Mouse (Mus musculus): ENCODE results near the gene Klhl33. TPM values are rescaled to one million over a fixed set of nuclear protein-coding genes. Genes with fewer than 3 reads are reported as not detected.
A peak's percentile ranks its signal among the peaks of the same experiment; 100 is the strongest.
"Not testable (repeated sequence)": the region's sequence is repeated elsewhere in the genome, so short reads cannot be mapped to it uniquely, and the experiment has no call there.

Gene Klhl33
- total RNA-seq (2015), result 0.10 TPM in 1 of 2 replicates, not detected in the other
- total RNA-seq (2017), result 0.25 and 0.37 TPM in 2 replicates

- peak; percentile 24; the same call in 1 of the 2 replicates for ATAC-seq (replicated peaks; ENCODE audit: poor library complexity)
These were observed at the start of gene Klhl33 for GRCm38 (mm10) chr14:50897374-50897765. Gene Klhl33, minus strand, starts transcription at chr14:50897507.

DNA sequence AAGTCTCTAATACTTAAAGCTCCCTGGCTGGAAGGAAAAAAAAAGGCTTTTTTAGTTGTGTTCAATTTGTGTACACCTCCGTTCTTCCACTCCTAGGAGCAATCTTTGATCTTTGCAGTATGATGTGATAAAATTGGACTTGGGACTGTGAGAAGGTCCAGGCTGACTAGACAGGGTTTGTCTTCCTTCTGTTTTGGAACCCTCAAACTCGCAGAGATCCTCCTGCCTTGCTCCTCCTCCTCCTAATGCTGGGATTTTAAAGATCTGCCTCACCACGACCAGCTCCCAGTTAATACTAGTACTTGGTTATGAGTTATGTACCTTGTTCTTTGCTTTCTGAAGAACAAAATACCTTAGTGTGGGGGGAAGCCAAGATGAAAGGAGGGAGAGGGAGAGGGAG is 48.2 kb upstream of the Klhl33 start:
- not testable (repeated sequence) for ATAC-seq (replicated peaks; ENCODE audit: poor library complexity)

DNA sequence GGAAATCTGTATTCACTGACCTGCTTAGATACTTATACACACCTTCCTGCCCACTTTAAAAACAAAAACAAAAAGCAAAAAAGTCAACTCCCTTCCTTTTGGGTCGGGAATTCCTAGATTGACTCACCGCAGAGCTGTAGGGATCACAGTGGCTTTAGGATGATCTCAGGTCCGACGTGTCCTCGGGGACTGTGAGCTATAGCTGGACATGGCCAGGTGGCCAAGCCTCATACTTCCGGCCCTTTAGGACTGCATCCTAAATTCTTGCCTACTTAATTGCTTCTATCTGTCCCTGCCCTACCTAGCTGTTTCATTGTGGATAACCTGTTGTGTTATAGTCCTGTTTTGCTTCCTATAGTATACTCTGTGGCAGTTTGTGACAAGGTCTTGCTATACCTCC is 47.8 kb upstream of the Klhl33 start:
- not testable (repeated sequence) for ATAC-seq (replicated peaks; ENCODE audit: poor library complexity)

DNA sequence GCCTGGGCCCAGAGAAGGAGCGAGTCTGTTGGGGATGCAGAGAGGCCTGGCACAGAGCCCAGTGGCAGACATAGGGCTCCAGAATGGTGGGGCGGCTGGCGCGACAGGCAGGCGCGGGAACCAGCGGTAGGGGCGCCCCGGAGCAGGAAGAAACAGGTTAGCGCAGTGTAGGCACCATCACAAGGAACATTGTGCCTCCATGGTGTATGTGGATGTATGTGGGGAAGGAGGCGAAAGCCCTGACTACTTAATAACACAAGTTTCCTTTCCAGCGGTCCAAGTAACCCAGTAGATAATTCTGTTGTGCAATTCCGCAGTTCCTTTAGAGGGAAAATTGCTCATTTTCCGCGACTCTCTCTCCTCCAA is 47.3 kb upstream of the Klhl33 start:
- peak; percentile 69 for ATAC-seq (replicated peaks; ENCODE audit: poor library complexity)

GRCm38 (mm10) chr14:50943932-50944667 is 46.8 kb upstream of the Klhl33 start, which contains the start of gene Gm49342:
Gene Gm49342, plus strand, starts transcription at chr14:50944517.
- ATAC-seq (replicated peaks; ENCODE audit: poor library complexity), result peak; percentile 83

- peak; percentile 83 for ATAC-seq (replicated peaks; ENCODE audit: poor library complexity)
These were observed 41.6 kb upstream of the Klhl33 start for GRCm38 (mm10) chr14:50938940-50939339.

DNA sequence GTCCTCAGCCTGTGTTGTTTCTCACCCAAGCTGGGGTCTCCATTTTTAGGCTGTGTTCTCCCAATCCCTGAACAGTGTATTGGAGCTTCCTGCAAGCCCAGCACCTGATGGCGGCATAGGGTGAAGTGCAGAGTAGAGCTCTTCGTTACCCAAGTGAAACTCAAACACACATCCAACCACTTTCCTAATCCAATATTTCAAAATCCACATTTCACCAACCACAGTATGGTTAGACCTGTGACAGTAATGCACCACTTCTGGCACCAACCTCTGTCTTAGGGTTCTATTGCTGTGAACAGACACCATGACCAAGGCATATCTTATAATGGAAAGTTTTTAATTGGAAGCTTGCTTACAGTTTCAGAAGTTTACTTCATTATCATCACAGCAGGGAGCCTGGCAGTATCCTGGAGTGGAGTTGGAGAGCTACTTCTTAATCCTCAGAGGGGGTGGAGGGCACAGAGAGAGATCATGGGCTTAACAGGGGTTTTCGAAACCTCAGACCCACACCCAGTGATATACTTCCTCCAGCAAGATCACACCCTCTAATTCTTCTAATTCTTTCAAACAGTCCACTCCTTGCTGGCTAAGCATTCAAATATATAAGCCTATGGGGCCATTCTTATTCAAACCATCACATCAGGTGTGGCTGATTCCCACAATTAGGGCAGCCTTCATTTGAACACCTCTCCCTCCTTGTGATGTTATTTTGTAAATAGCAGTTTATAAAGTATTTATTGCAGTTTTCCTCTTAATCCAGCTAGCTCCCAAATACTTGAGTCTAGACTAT is 41.0 kb upstream of the Klhl33 start:
- peak; percentile 62 for ATAC-seq (replicated peaks; ENCODE audit: poor library complexity)

GRCm38 (mm10) chr14:50936649-50937048 is 39.3 kb upstream of the Klhl33 start:
- no peak for ATAC-seq (replicated peaks; ENCODE audit: poor library complexity)

DNA sequence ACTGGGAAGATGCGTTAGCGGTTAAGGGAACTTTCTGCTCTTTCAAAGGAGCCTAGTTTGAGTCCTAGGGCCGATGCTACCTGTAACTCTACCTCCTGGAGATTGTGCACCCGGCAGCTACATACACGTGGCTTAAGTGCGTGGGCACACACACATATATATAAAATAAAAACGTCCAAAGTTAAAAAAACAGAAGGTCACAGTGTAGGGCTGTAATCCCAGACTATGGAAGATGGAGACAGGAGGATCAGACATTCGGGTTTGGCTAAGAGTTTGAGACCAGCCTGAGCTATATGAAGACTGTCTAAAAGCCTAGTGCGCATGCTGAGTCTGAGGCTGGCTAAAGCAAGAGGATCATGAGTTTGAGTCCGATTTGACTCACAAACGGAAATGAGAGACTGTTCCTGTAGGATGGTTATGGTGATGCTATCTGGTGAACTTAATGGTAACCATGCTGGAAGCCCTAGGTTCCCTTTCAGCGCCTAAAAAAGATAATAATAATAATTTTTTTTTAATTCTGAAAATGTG is 34.2 kb upstream of the Klhl33 start:
- ATAC-seq (replicated peaks; ENCODE audit: poor library complexity), result no peak; the same call in 1 of the 2 replicates

- peak; percentile 90 for ATAC-seq (replicated peaks; ENCODE audit: poor library complexity)
These were observed 33.6 kb upstream of the Klhl33 start, which contains the start of the genes Pip4p1 and Pnp for GRCm38 (mm10) chr14:50930754-50931492. Gene Pip4p1, minus strand, starts transcription at chr14:50930856. Gene Pnp, plus strand, starts transcription at chr14:50931082.

- ATAC-seq (replicated peaks; ENCODE audit: poor library complexity), result 0 out of 2 replicates have a peak, but pooled peaks have one; percentile 7
These were observed 33.1 kb upstream of the Klhl33 start for GRCm38 (mm10) chr14:50930377-50930753.

DNA sequence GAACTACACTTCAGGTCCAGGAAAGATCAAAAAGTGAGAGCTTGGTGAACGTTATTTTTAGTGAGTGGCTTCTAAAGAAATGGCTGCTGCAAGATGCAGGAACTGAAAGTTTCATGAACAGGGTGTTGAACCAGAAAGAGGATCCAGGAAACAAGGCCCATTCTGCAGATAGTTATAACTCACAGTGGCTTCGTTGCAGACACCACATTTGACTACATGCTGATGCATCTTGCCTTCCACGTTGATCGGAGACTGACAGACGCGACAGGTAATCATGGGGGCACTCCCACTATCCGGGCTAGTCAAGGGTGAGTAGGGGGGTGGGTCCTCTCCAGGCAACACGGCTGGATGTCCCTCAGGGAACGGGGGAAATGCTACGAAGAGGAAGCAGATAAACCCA is 32.6 kb upstream of the Klhl33 start:
- ATAC-seq (replicated peaks; ENCODE audit: poor library complexity), result no peak

GRCm38 (mm10) chr14:50927366-50927765 is 30.1 kb upstream of the Klhl33 start:
- no peak for ATAC-seq (replicated peaks; ENCODE audit: poor library complexity)

- ATAC-seq (replicated peaks; ENCODE audit: poor library complexity), result peak; percentile 51
These were observed 28.0 kb upstream of the Klhl33 start for GRCm38 (mm10) chr14:50925111-50925920.

GRCm38 (mm10) chr14:50924281-50925064 is 27.2 kb upstream of the Klhl33 start, which contains the start of the genes Osgep and Apex1:
Gene Osgep, minus strand, starts transcription at chr14:50924893.
Gene Apex1, plus strand, starts transcription at chr14:50924968.
- ATAC-seq (replicated peaks; ENCODE audit: poor library complexity), result peak; percentile 86

DNA sequence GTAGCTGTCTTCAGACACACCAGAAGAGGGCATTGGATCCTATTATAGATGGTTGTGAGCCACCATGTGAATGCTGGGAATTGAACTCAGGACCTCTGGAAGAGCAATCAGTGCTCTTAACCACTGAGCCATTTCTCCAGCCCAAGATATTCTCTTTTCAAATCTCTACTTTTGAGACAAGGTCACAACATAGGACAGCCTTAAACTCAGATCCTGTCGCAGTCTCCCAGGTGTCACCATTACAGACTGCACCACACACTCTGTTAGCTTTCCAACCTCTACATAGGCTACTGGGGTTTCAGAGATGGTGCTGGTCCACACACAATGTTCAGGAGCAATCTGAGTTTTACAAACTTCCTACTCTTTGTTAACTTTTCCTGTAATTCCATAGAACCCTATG is 26.1 kb upstream of the Klhl33 start:
- ATAC-seq (replicated peaks; ENCODE audit: poor library complexity), result not testable (repeated sequence)

- no peak for ATAC-seq (replicated peaks; ENCODE audit: poor library complexity)
These were observed 14.0 kb upstream of the Klhl33 start for GRCm38 (mm10) chr14:50911356-50911755.

- no peak for ATAC-seq (replicated peaks; ENCODE audit: poor library complexity)
These were observed 10.8 kb upstream of the Klhl33 start for GRCm38 (mm10) chr14:50908126-50908525.

- ATAC-seq (replicated peaks; ENCODE audit: poor library complexity), result peak; percentile 59
These were observed 8.0 kb upstream of the Klhl33 start for GRCm38 (mm10) chr14:50905327-50905726.
